Mouse (Mus musculus) small intestine, adult 2 months (tissue): Measurements from ENCODE around the gene Csmd2. TPM values are rescaled to one million over a fixed set of nuclear protein-coding genes. Genes with fewer than 3 reads are reported as not detected.

Experiments used
- H3K27ac ChIP-seq: fragments of 200-500 bp; 2 replicates; pipeline ENCODE4 v1.5.1; 2012; ENCODE audit warnings: low read depth, low read length, control low read depth, inconsistent platforms; ENCODE audit not compliant: insufficient read depth
- H3K27me3 ChIP-seq: fragments of 200-500 bp; 2 replicates; pipeline ENCODE4 v1.6.1; 2012; ENCODE audit warnings: mild to moderate bottlenecking, moderate library complexity, low read length, inconsistent platforms; ENCODE audit not compliant: control insufficient read depth, insufficient read depth
- H3K36me3 ChIP-seq: fragments of 200-500 bp; 2 replicates; pipeline ENCODE4 v1.6.1; 2012; ENCODE audit warnings: mild to moderate bottlenecking, low read length, control low read depth, inconsistent platforms; ENCODE audit not compliant: control insufficient read depth, insufficient read depth
- H3K4me1 ChIP-seq: fragments of 200-500 bp; 2 replicates; pipeline ENCODE4 v1.6.1; 2012; ENCODE audit warnings: low read length, inconsistent platforms, mixed read lengths; ENCODE audit not compliant: control insufficient read depth, insufficient read depth, insufficient read length
- H3K4me3 ChIP-seq: fragments of 200-500 bp; 2 replicates; pipeline ENCODE4 v1.5.1; 2012; ENCODE audit warnings: low read depth, mild to moderate bottlenecking, control low read depth, inconsistent platforms, low read length, moderate library complexity
- CTCF ChIP-seq: fragments of 200-500 bp; IDR thresholded peaks from 2 replicates; pipeline ENCODE4 v1.5.1; 2012; ENCODE audit warnings: low read depth, mild to moderate bottlenecking, control low read depth, inconsistent platforms, low read length, moderate library complexity, mixed read lengths; ENCODE audit not compliant: insufficient replicate concordance, insufficient read length; ENCODE audit errors: extremely low read depth
- POLR2A ChIP-seq: fragments of 200-500 bp; IDR thresholded peaks from 2 replicates; pipeline ENCODE4 v1.6.1; 2012; ENCODE audit warnings: low read depth, mild to moderate bottlenecking, control low read depth, inconsistent platforms, low read length, moderate library complexity
- WGBS: fragments of 180-500 bp; shearing (Covaris S2); methylation state at CpG from one replicate; pipeline ENCODE4 v1.1.7; 2018; 5-methylcytosine and 5-hydroxymethylcytosine counted together
- polyA plus RNA-seq: library from polyadenylated mRNA; depleted of rRNA; stranded (reverse); fragments of >200 nt; gene quantifications from 2 replicates; pipeline ENCODE4 v1.2.3, GENCODE M21; 2012

Gene Csmd2
- polyA plus RNA-seq, 1 experiment = 0.01 TPM

GRCm38 (mm10) chr4:128428303-128429107, 440.8 kb downstream of the Csmd2 start:
- Histone ChIP-seq H3K27ac (no peak overlapping the region), H3K4me3 (no peak overlapping the region), H3K4me1 (no peaks in the 10 kb centered on the region), H3K36me3 (no peaks in the 10 kb centered on the region), H3K27me3 (no peaks in the 10 kb centered on the region)
- 74% methylated on average over 18 of the region's 18 CpGs for WGBS
- TF ChIP-seq POLR2A (no peak), CTCF (no peak)

GRCm38 (mm10) chr4:128429591-128429990, 441.9 kb downstream of the Csmd2 start:
- no peaks in the 10 kb centered on the region for H3K4me1 ChIP-seq
- TF ChIP-seq CTCF (no peak), POLR2A (no peak)

GRCm38 (mm10) chr4:128440550-128440949, 452.9 kb downstream of the Csmd2 start:
- H3K36me3 ChIP-seq = no peaks in the 10 kb centered on the region
- H3K27ac ChIP-seq = no peak overlapping the region
- no peaks in the 10 kb centered on the region for H3K27me3 ChIP-seq
- H3K4me1 ChIP-seq = no peaks in the 10 kb centered on the region
- H3K4me3 ChIP-seq = no peak overlapping the region
- WGBS = 83% methylated on average over 6 of the region's 6 CpGs
- TF ChIP-seq CTCF (no peak), POLR2A (no peak)

More at GRCm38 (mm10) chr4:128429591-128429990, 441.9 kb downstream of the Csmd2 start:
- Histone ChIP-seq H3K27ac (no peak overlapping the region), H3K27me3 (no peaks in the 10 kb centered on the region), H3K36me3 (no peaks in the 10 kb centered on the region), H3K4me3 (no peak overlapping the region)
- 76% methylated on average over 8 of the region's 8 CpGs for WGBS

GRCm38 (mm10) chr4:128441228-128441627, 453.6 kb downstream of the Csmd2 start:
- Histone ChIP-seq H3K36me3 (no peaks in the 10 kb centered on the region), H3K4me1 (no peaks in the 10 kb centered on the region), H3K27ac (no peak overlapping the region), H3K27me3 (no peaks in the 10 kb centered on the region), H3K4me3 (no peak overlapping the region)
- WGBS = 84% methylated on average over 2 of the region's 2 CpGs
- TF ChIP-seq POLR2A = no peak
- no peak for TF ChIP-seq CTCF

- no peaks in the 10 kb centered on the region for H3K27me3 ChIP-seq
- no peaks in the 10 kb centered on the region for H3K4me1 ChIP-seq
- H3K4me3 ChIP-seq = no peak overlapping the region
- WGBS = 75% methylated on average over 8 of the region's 8 CpGs
- H3K27ac ChIP-seq = no peak overlapping the region
- no peaks in the 10 kb centered on the region for H3K36me3 ChIP-seq
- TF ChIP-seq CTCF = no peak
- TF ChIP-seq POLR2A = no peak
These were observed 455.1 kb downstream of the Csmd2 start for GRCm38 (mm10) chr4:128442791-128443190.

GRCm38 (mm10) chr4:128445514-128446260, 458.0 kb downstream of the Csmd2 start:
- TF ChIP-seq CTCF = no peak
- TF ChIP-seq POLR2A = no peak
- 24% methylated on average over 15 of the region's 15 CpGs for WGBS
- Histone ChIP-seq H3K36me3 (no peaks in the 10 kb centered on the region), H3K27ac (no peak overlapping the region), H3K27me3 (no peaks in the 10 kb centered on the region), H3K4me1 (no peaks in the 10 kb centered on the region), H3K4me3 (no peak overlapping the region)

GRCm38 (mm10) chr4:128448831-128449431, 461.3 kb downstream of the Csmd2 start:
- WGBS = 86% methylated on average over 12 of the region's 12 CpGs
- Histone ChIP-seq H3K4me3 (no peak overlapping the region), H3K36me3 (no peaks in the 10 kb centered on the region), H3K4me1 (no peaks in the 10 kb centered on the region), H3K27ac (no peak overlapping the region), H3K27me3 (no peaks in the 10 kb centered on the region)
- TF ChIP-seq CTCF (no peak), POLR2A (no peak)
